Mouse (Mus musculus) frontal cortex, postnatal 14 days (tissue): ENCODE results near the gene Kctd21.

Experiments
- DNase-seq, 2 experiments: peaks; one replicate each; pipeline ENCODE4 v3.0.0; 2022; ENCODE audit warnings: low spot score in 2 of 2

Gene Kctd21

DNA sequence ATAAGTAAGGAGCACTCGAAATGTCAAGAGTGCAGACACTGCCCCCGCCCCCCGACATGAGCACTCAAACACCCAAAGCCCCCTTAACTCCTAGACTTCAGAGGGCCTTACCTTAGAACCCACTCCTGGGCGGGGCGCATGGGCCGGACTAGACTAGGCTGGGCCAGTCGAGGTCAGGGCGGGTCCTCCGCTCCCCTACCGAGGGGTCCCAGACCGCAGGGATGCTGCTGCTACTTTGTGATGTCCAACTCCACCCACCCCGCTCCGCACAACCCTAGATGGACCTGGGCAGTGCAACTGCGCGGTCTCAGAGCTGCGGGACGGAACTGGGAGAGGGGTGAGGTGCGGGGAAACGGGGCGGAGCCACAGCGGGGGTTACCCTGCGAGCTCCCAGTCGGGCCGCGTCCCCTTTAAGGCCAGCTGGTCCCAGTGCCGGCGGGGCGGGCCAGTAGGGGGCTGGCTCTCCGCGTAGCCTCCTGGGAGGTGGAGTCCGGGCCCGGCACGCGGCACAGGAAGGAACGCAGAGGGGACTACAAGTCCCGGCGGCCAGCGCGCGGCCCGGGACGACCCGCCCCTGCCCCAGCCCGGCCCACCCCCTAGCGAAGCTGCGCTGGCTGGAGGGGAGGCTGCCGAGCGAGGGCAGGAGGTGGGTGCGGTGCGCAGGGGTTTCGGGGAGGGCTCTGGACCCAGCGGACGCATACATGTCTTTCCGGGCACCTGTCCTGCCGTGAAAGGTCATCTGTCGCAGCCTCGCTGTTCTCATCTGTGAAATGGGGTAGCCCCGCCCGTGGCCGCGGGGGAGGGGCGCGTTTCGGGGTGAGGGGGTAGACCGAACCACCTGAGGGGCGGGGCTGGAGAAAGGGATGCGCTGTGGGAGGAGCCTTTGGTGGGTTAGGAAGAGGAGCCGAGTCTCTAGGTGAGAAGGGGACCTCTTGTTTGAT lies at the start of gene Kctd21, which contains the start of gene Usp35:
Kctd21 (plus strand) TSS at position 602 of the 941 bp plus-strand sequence.
Usp35 (minus strand) TSS at position 295 of the 941 bp plus-strand sequence.
- DNase-seq: peak; percentile 88 to 92

DNA sequence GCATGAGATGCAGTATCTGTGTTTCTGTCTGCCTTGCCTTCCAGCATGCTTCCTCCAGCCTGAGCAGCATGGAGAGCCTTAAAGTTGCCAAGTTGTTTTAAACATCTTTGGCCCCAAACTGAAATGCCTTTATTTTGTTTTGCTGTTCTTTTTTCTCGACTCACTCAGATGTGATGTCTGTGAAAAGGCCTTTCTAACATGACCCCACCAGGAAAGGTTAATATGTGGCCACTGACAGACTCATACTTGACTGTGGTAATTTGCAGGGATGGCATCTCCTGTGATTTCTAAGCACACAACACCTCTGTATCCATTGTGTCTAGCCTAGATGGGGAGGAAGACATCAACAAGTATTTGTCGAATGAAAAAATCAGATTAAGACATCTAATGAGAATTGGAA lies 35.1 kb upstream of the Kctd21 start:
- no peak for DNase-seq

DNA sequence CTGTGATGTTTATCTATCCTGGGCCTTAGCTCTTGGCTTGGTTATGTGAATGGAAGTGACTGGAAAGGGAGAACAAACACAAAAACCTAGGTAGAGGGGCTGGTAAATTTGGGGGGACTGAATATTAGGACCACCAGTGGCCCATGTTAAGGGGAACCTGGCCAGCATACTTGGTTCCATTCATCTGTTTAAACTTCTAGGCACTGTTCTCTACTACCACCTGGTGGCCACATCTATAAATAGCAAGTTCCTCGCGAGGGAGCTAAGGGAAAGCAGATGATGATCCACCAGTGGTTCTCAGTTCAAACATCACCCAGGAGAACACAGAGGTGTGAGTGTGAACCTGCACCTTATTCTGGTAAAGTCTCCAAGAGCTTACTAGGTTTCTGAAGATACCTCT lies 34.7 kb upstream of the Kctd21 start:
- DNase-seq: peak in 1 of 2 experiments; percentile 69

DNA sequence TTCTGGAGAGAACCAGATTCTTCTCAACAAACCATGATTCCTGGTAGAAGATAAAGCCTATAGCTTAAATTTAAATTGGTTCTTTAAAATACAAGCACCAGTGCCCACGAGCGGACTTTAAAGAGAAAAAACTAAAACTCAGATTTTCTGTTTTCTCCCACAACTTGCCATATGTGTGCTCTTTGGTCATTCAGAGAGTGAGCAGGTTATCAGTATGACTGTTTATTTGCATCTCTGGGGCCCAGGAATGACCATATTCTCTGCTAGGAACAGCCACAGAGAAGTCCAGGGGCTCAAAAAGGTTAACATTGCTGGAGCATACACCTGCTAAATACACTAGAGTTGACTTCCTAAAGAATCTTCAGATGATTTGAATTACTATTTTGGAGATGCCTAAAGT lies 33.8 kb upstream of the Kctd21 start:
- DNase-seq: no peak

DNA sequence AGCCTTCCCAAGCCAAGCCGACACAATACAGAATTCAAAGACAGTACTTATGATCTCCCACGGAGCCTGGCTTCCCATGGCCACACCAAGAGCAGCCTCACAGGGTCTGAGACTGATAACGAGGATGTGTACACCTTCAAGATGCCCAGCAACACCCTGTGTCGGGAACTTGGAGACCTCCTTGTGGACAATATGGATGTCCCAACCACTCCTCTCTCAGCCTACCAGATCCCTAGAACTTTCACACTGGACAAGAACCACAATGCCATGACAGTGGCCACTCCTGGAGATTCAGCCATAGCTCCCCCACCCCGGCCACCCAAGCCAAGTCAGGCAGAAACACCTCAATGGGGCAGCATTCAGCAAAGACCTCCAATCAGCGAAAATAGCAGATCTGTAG lies 33.2 kb upstream of the Kctd21 start:
- no peak for DNase-seq

DNA sequence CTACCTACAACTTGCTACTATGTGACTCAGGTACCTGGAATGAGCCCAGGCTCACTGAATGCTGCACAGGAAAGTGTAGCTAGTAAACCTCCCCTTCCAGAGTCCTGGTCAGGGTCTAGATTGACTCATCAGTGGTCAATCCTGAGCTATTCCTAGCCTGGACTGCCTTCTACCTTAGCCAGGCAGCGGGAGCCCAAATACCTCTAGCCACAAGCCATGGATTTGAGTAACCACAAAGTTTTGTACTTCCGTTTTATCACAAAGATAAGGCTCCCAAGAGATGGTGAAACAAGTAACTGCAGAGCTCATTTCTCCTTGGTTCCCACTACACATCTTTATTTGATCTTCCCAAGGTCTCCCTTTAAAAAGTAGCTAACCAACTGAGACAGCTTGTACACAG lies 31.2 kb upstream of the Kctd21 start:
- DNase-seq: no peak

DNA sequence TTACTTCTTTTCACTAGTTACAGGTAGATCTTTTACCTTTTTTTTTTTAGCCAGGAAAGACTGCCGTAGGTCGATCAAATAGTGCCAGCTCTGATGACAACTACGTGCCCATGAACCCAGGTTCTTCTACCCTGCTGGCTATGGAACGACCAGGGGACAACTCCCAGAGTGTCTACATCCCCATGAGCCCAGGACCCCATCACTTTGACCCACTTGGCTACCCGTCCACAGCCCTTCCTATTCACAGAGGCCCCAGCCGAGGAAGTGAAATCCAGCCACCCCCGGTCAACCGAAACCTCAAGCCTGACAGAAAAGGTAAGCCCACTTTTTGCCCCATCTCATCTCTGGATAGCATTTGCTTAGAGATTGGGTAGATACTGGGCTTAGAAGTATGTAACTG lies 30.8 kb upstream of the Kctd21 start:
- no peak for DNase-seq

DNA sequence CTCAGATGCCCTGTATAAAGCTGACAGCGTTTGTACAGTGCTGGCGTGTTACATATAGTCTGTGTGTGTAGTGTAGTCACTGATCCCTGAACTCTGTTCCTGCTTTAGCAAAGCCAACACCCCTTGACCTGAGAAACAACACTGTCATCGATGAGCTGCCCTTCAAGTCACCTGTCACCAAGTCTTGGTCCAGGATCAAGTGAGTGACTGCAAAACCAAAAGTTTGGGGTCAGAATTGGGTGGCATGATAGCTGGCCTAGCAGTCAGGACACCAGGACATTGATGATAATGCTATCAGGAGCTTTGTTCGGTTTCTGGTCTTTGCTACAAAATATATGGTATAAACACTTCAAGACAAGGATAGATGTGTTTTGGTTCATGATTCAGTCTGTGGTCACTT lies 29.9 kb upstream of the Kctd21 start:
- DNase-seq: no peak

DNA sequence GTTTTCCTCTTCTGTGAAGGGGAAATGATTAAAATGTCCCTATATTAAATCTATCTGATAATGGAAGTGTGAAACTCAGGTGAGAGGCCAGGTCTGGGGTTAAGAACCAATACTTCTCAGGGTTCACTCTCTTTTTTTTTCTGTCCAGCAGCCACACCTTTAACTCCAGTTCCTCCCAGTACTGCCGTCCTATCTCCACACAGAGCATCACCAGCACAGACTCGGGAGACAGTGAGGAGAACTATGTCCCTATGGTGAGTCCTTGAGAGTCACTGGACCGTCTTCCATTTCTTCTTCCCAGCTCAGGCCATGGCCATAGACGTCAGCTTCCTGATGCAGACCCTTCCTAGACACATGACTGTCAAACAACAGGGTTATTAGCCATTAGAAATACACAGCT lies 29.3 kb upstream of the Kctd21 start:
- DNase-seq: no peak

DNA sequence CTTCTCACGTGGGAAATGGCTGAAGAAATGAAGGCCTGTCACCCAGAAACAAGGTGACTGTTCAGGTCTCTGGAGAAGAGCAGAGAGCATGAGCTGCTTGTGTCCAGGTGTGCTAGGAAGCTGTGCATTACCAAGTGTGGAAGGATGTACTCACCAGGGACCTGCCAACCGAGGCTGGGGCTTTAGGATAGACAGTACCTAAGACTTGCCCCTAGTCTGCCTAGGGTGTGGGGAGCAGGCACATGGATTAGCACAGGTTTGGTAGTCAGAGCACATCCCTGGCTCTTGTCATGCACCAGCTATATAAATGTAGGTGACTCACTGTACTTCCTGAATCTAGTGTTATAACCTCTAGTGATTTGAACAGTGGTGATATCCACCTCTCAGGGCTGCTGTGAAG lies 28.5 kb upstream of the Kctd21 start:
- no peak for DNase-seq

DNA sequence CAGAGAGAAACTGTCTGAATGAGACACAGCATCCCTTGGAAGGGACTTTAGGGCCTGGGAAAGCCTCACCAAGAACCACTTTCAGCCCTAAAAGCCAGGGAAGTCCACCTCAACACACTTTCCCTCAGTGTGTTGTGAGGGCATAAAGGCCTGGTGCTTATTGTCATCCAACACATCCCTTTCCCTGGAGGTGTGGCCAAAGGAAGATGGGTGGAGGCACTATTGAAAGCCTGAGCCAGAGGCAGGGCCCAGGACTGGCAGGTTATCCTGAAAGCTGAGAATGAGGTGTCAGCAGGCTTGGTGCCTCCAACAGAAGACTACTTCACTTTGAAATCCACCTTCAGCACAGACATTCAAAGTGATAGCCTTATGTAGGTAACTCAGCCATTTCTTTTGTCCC lies 27.7 kb upstream of the Kctd21 start:
- DNase-seq: peak in 1 of 2 experiments; percentile 2

DNA sequence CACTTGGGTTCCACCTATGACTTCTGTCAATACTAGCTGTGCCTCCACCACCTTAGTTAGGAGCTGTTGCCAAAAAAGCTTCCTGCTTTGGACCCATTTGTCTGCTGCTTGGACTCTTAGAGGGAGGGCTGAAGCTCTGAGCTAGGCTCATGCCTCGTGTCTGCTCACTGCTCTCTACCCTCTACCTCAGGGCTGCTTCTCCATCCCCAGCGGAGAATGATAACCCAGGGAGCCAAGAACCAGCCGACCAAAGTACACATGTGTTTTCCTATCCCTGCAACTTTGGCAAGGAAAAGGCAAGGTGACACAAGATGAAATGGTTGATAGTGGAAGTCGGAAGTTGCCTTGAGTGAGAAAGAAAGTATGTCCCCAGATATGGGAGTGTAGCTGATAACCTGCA lies 26.9 kb upstream of the Kctd21 start:
- no peak for DNase-seq

DNA sequence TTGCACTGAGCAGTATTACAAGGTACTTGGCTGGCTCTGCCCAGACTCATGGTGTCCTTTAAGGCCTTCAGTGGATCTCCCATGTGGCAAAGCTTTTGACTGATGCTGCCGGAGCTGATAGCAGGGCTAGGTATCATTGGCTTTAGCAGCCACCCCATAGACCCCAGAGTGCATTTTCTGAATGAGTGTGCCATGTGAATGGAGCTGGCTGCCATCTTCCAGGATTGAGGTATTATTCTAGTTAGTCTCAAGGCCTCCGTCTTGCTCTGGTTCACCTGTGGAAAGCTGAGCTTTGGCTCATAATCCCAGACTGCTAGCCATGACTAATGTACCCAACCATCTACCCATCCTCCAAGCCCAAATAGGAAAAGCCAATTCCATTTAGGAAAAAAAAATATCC lies 25.3 kb upstream of the Kctd21 start:
- DNase-seq: no peak

DNA sequence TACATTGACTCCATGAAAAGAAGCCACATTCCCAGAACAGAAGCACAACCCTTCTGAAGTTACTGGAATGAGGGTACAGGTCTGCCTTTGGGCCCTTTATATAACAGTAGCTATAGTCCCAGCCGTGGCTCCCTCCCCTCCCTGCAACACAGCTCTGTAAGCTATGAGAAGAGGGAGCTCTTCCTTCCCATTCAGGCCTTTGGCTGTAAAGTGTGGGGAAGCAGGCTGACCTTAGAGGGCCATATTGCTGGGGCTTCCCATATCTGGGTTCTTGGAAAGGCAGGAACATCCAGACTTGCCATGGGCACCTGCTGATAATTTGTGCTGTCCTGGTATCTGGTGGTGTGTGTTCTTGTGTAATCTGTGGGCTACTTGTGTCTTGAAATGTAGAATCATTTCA lies 24.6 kb upstream of the Kctd21 start:
- no peak for DNase-seq

DNA sequence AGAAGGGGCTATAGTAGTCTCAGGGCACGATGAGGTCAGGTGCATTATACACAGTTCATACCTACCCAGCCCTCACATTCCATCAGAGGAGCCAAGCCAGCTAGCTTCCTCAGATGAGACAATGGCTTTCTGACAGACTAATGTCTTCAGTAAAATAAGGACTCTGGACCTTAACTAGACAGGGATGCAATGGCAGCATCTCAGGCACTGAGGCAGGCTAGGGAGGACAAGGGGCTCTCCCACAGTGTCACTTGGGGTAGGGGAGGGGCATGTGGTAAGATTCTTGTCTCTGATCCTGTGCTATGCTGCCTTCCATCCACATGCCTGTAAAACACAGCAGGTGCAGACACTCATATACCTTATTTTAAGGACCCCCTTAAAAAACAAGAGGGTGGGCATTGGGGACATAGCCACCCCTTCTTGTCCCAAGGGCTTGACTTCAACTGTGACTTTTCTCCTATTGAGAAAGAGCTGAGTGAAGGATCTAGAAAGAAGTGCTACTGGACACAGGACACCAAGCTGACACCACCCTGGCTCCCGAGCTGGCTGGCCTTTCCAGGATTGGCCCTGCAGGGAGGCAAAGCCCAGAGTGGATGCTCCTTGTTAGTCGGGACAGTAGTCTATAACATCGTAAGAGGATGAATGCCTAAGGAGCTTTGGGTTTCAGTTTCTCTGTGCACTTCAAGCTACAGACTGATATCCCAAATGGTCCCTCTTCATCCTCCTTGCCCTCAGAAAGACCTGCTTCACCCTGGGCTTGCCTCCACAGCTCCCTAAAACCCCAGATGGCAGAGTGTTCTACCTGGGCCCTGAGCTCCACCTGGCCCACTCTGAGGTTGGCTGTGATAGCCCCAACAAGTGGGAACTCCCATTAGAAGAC lies 22.4 kb upstream of the Kctd21 start:
- DNase-seq: peak; percentile 2 to 3

DNA sequence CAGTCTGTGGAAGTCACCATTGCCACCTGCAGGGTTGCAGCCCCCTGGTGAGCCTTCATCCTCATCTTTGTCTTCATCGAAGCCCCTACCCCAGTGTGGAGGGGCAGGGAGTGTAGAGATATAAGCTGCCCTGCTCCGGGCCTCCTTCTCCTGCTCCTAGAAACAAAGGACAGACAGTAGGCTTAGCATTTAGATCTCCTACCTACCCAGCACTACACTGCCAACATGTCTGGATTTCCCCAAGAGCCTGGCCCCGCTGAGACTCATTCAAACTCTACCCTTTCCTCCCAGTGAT lies 21.8 kb upstream of the Kctd21 start:
- no peak for DNase-seq

DNA sequence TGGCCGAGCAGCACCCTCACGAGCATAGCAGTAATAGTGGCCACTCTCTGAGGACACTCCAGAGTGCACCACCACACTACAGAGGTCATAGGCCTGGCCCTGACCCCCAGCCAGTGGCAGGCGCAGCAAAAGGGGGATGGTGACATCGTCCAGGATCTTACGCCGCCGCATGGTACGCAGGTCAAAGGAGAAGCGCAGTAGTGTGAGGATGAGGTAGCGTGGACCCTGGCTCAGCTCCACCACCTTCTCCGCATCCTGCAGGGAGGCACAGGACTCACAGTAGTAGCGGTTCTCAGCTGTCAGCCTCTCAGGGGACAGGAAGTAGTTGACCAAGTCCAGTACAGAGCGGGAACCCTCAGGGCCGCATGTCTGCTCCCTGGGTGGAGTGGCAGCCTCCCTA lies 20.5 kb upstream of the Kctd21 start:
- no peak for DNase-seq

DNA sequence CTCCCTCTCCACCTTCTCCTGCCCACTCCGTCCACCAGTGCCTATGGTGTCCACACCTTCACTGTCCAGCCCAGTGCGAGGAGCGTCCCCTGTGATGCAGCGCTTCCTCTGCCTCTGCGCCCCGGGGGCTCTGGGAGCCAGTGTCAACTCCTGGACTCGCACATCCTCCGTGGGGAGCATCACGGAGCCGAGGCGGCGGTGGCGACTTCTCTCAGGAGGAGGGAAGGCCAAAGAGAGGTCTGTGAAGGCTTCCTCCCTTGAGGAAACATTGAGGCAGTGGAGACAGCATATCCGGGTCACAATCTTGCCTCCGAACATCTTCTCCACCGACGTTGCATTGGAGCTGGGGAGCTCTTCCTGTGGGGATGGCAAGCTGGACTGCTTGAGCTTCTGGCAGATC lies 19.9 kb upstream of the Kctd21 start:
- no peak for DNase-seq

DNA sequence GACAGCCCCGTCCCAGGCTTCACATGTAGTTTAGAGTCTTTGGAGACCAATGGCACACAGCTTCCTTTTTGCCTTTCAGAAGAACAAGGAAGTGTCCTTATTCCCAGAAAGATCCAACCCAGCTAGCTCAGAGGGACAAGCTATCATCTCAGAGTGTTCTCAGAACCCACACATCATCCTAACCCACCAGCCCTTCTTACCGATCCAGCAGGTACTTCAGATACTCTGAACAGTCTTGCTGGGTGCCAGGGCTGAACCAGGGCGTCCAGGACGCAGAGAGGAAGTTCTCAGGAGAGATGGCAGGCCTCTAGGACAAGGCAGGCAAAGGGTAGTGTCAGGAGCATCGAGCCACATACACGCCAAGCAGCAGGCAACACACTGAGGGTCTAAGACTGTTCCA lies 19.3 kb upstream of the Kctd21 start:
- DNase-seq: no peak

DNA sequence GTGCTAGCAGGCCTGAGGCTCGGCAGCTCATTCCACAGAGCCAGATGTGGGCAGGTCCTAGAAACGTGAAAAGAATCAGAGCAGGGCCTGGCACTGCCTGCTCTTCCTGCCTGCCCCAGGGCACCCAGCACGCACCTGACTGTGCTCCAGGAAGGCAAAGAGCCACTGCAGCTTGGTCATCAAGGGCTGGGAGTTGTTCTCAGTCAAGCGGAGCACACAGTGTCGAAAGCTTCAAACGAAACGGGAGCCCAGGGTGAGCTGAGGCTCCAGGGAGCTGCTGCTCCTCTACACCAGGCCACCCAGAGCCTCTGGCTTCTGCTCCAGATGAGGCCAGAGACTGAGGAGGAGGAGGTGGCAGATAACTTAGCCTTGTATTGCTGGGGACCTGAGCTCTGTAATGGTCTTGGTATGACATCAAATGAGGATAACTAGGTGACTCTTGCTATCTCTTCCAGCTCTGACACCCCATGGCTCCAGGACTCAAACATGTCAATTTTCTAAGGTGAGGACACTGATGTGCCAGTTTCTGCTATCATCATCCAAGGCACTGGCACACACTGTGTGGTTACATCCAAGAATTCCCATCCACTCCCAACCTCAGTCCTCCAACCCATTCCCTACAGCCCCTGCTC lies 18.6 kb upstream of the Kctd21 start:
- DNase-seq: no peak

DNA sequence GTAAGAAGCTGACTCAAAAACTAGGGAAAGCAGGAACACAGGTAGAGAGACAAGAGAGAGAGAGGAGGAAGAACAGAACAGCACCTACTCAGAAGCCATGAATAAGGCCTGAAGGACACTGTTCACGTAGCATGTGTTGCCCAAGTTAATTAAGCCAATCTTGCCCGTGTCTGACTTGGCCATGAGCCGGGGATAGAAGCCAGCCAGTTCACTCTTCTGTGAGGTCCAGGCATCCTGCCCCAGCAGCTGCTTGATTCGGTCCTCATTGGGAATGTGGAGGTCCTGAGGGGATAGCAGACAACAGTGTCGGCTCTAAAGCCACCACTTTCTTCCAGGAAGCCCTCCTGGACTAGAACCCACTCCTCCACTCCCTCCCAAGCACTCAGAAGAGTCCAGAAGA lies 17.5 kb upstream of the Kctd21 start:
- no peak for DNase-seq

DNA sequence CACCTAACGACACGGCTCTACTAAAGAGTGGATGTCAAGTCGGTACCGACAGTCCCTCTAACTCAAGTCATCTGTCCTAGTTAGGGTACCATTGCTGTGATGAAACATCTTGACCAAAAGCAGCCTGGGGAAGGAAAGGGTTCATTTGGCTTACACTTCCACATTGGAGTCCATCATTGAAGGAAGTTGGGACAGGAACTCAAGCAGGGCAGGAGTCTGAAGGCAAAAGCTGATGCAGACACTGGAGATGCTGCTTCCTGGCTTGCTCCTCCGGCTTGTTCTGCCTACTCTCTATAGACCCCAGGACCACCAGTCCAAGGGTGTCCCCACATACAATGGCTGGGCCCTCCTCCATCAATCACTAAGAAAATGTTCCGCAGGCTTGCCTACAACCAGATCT lies 16.5 kb upstream of the Kctd21 start:
- DNase-seq: no peak
